Mouse (Mus musculus): ENCODE data around the gene Esm1. TPM values are rescaled to one million over a fixed set of nuclear protein-coding genes. Genes with fewer than 3 reads are reported as not detected.

Gene Esm1
- 0.54 and 0.75 TPM in 2 replicates for polyA plus RNA-seq (2015; fragmentation: Nextera tagmentation; extraction: Ambion mirVana)

GRCm38 (mm10) chr13:113209624-113210023 is at the start of gene Esm1:
Gene Esm1 (plus strand): TSS chr13:113209659.

GRCm38 (mm10) chr13:113225811-113226210 is 16.4 kb downstream of the Esm1 start, which contains the start of gene Gzmk:
Gene Gzmk (minus strand): TSS chr13:113225908.

Other genes with a start within 250 kb of the Esm1 start
- gene Ccno, start 221.9 kb upstream of the Esm1 start, polyA plus RNA-seq (2015; fragmentation: Nextera tagmentation; extraction: Ambion mirVana), result 0.89 and 1.3 TPM in 2 replicates
- not detected in 2 replicates for gene Mcidas, start 215.8 kb upstream of the Esm1 start, polyA plus RNA-seq (2015; fragmentation: Nextera tagmentation; extraction: Ambion mirVana)
- not detected in 2 replicates for gene Cdc20b, start 174.5 kb upstream of the Esm1 start, polyA plus RNA-seq (2015; fragmentation: Nextera tagmentation; extraction: Ambion mirVana)
- gene Gpx8, start 163.2 kb upstream of the Esm1 start, polyA plus RNA-seq (2015; fragmentation: Nextera tagmentation; extraction: Ambion mirVana), result 30.9 and 34.9 TPM in 2 replicates
- 23.1 and 38.7 TPM in 2 replicates for gene Gzma, start 108.7 kb upstream of the Esm1 start, polyA plus RNA-seq (2015; fragmentation: Nextera tagmentation; extraction: Ambion mirVana)
- not detected in 2 replicates for gene Gzmk, start 16.2 kb downstream of the Esm1 start, polyA plus RNA-seq (2015; fragmentation: Nextera tagmentation; extraction: Ambion mirVana)
- 0.65 and 0.79 TPM in 2 replicates for gene BC067074, start 83.5 kb downstream of the Esm1 start, polyA plus RNA-seq (2015; fragmentation: Nextera tagmentation; extraction: Ambion mirVana)